Mouse (Mus musculus) retina, adult 2 months (tissue): ENCODE measurements around the gene Hyou1.
"Not testable (repeated sequence)": the region's sequence is repeated elsewhere in the genome, so short reads cannot be mapped to it uniquely, and the experiment has no call there.

Experiments used
- DNase-seq: peaks from one replicate; pipeline ENCODE4 v3.0.0-alpha.2; 2012; ENCODE audit warnings: low read depth, low spot score

Gene Hyou1

DNA sequence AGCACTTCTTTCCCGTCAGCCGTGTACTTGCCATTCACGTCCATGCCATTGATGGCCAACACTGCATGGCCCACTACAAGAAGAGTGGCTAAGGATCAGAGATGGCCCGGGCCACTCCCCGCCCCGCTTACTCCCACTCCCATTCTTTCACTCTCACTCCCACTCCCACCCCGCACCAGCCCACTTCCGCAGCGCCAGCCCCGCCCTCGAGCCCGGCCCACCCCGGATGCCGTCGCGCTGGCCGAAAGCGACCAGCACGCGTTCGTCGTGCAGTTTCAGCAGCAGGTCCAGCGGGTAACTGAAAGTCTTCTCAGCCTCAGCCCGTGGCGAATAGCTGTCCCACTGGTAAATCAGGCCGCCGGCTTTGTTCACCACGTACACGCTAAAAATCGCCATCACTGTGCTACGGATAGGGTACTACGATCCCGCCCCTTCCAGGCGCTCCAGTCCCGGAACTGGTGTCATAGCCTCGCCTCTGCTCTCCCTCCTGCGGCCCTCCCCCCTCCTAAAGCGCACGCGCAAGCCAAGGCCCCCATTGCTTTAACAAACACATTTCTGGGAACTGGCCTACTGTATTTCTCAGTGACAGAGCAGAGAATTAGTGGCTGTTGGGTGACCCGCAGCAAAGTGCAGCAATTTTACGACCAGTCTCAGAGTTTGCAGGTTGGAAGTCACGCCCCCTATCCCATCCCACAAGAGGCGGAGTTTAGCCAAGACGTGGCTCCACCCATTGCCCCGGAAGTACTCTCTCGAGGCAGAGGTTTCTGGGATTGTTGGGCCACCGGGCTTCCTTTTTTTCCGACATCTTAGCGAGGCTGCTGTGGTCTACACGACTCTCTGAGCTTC lies 27.8 kb downstream of the Hyou1 start, which contains the start of the genes Rps25 and Trappc4:
Rps25 (plus strand) TSS at position 234 of the 846 bp plus-strand sequence.
Trappc4 (minus strand) TSS at position 695 of the 846 bp plus-strand sequence.
- DNase-seq, result peak; percentile 96

- no peak for DNase-seq
Observed at GRCm38 (mm10) chr9:44407752-44408097, 28.4 kb downstream of the Hyou1 start.

GRCm38 (mm10) chr9:44408693-44409092 lies 29.4 kb downstream of the Hyou1 start:
- not testable (repeated sequence) for DNase-seq

DNA sequence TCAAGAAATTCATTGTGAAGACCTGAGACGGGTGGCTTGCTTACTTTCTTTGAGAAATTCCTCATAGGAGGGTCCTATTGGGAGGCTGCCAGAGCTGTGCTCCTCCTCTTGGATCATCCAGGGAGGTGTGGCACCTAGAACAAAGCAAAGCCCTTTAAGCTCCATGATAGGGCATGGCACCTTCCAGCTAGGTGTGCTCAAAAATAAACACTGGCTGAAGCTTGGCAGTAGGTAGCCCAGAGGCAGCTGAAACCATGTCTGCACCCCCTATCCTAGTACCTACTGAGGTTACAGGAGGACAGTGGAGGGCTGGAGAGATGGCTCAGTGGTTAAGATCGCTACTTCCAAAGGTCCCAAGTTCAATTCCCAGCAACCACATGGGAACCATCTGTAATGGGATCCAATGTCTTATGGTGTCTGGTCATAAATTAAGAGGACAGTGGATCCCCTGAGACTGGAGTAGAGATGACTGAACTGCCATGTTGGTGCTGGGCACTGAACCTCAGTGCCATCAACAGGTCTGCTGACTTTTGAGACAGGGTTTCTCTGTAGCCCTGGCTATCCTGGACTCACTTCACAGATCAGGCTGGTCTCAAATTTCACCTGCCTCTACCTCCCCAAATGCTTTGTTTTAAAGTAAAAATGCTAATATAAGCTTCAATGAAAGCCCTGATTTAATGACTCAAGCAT lies 31.5 kb downstream of the Hyou1 start:
- no peak for DNase-seq

DNA sequence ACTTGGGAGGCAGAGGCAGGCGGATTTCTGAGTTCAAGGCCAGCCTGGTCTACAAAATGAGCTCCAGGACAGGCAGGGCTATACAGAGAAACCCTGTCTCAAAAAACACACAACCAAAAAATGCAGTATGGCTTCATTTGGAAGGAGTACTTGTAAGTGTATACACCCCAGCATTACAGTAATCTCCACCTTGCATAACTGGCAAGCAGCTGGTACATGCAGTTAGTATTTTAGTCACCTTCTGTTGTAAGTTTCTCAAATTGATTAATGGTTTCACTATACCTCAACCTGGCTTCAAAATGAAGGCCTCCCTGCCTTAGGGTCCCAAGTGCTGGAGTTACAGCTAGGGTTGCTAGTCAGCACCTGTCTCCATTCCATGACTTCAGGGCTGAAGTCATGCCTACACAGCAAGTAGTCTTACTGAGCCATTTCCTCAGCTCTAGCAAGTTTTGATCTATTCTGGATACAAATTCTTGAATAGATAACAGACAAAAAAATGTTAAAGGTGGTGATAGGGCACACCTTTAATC lies 32.4 kb downstream of the Hyou1 start:
- DNase-seq, result no peak

DNA sequence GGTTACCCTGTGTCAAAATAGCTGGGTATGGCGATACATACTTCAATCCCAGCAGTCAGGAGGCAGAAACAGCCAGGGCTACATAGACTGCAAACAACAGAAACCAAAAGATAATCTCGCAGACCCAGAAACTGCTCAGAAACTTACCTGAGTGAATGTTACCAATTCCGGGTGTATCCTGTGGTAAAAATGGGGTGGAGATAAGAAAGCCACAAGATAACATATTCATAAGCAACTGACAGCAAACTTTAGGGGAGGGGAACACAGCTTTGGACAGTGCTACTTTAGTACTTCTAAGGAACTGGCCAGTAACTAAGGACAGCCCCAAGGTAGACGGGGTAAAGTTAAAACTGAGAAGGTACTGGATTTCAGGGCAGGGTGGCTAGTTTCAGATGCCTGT lies 33.0 kb downstream of the Hyou1 start:
- no peak for DNase-seq

GRCm38 (mm10) chr9:44412781-44413180 lies 33.5 kb downstream of the Hyou1 start:
- DNase-seq, result no peak

- no peak for DNase-seq
Observed at GRCm38 (mm10) chr9:44417156-44417891, 38.0 kb downstream of the Hyou1 start.

DNA sequence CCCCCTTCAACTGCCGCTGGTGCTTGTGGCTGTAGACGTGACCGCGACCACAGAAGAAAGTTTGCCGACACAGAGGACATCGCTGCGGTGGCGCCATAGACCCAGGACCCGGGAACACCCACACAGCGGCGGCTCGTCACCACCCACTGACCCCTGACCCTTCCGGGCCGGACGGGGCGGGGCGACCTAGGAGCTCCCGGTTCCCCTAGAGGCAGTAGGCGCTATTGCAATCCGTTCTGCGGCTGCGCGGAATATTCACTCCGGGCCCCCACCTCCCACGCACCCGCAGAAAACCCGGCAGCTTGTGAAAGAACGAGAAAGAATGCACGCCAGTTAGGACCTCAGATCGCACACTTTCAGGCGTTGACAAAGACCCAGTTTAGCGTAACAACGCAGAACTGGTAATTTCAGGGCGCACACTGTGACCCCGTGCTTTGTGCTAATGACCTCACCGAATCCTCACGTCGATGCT lies 38.6 kb downstream of the Hyou1 start:
- peak; percentile 87 for DNase-seq

DNA sequence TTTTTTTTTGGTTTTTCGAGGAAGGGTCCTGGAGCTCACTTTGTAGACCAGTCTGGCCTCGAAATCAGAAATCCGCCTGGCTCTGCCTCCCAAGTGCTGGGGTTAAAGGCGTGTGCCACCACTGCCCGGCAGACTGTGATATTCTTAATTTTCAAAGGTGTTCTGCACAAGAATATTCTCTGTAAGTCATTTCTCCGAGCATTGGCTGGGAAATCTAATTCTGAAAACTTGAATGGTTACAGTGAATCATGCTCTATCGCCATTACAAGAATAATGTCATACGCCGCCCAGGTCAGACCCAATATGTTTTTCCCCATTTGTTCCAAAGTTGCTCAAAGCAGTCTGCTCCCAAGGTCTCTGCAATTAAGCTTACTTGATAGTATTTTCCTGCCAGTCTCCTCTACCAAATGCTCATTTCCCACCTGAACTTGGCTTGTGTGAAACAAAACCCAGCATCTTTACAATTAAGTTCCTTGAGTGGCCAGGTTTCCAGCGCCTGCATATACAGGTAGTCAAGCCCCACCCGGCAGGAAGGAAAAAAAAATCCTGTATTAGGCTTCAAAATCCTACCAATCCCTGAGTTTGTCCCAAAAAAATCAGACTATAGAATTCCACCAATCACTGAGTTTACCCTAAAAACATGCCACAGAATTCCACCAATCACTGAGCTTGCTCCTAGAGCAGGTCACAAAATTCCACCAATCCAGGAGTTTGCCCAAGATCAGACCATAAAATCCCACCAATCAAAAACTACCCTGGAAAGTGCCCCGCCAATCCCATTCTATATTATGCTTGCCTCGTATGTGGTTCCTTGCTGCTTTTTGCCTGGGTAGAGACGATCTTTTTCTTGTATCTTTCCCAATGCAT lies 39.5 kb downstream of the Hyou1 start, which contains the start of gene Ccdc84:
Ccdc84 (minus strand) TSS at position 51 of the 867 bp plus-strand sequence.
- DNase-seq, result no peak

- not testable (repeated sequence) for DNase-seq
Observed at GRCm38 (mm10) chr9:44419730-44420129, 40.4 kb downstream of the Hyou1 start.

GRCm38 (mm10) chr9:44420280-44420898 lies 41.1 kb downstream of the Hyou1 start:
- DNase-seq, result no peak

GRCm38 (mm10) chr9:44423576-44423975 lies 44.3 kb downstream of the Hyou1 start:
- no peak for DNase-seq

- no peak for DNase-seq
Observed at GRCm38 (mm10) chr9:44432577-44433185, 53.4 kb downstream of the Hyou1 start.

- DNase-seq, result no peak
Observed at GRCm38 (mm10) chr9:44435747-44436146, 56.5 kb downstream of the Hyou1 start.

DNA sequence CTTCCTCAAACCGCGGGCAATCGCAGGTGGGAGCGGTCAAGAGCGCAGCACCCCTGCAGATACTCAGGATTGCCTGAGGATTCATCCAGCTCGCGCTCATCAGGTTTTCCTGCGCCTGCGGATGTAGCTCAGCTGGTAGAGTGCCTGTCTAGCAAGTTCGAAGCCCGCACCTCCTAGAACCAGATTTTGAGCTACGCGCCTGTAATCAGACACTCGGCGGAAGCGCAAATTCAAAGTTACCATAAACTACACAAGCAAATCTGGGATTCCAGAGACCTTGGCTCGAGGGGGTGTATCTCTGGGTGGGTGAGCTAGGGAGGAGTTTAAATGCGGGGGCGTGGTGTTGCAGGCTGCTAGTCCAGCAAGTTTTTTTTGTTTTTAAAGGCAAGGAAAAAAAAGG lies 61.7 kb downstream of the Hyou1 start, which contains the start of gene Foxr1:
Foxr1 (minus strand) TSS at position 176 of the 400 bp plus-strand sequence.
- no peak for DNase-seq
